Mouse (Mus musculus) fibroblast of lung, adult 2 months (primary cell): ENCODE measurements at regions not wholly inside any gene's neighbourhood (a gene's known extent, or its start where the extent isn't known, plus 50 kb on each side); places are given as distances from the start of the nearest gene placed in this dataset.
"Not testable (repeated sequence)": the region's sequence is repeated elsewhere in the genome, so short reads cannot be mapped to it uniquely, and the experiment has no call there.

Experiments used
- DNase-seq: peaks from one replicate; pipeline ENCODE4 v3.0.0-alpha.2; 2011; ENCODE audit warnings: low read depth

DNA sequence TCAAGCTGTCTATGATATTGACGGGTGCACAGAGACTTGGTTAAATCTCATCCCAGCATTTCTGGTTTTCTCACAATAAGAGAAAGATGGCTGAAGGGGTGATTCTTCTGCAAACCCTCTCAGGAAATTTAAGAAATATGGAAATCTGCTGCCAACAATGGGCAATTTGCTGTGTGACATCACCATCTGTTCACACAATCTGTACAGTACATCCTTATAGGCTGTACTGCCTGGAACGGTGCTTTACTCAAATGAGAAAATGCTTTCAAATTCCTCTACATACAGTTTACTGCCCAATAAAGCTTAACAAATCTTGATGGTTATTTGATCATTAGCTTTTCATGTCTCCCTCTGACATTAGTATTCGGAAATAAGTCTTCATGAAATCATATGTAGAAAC is 172.4 kb upstream of the Hsf2 start:
- no peak for DNase-seq

DNA sequence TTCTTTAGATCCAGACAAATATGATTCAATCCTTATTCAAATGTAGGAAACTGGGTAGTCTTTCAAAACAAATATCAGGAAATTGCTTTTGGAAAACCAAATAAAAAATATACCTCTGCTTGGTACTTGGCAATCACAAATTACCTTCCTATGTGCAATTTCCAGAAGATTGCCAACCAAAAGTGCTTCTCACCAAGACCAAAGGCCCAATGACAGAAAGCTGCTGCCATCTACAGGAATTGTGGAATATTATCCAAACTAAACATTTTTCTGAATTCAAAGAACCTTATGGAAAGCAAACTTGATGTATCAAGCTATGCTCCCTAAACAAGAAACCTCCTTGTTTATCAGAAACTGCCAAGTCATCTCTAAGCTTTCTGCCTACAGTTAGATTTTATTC is 169.1 kb upstream of the Hsf2 start:
- DNase-seq = peak; percentile 10

DNA sequence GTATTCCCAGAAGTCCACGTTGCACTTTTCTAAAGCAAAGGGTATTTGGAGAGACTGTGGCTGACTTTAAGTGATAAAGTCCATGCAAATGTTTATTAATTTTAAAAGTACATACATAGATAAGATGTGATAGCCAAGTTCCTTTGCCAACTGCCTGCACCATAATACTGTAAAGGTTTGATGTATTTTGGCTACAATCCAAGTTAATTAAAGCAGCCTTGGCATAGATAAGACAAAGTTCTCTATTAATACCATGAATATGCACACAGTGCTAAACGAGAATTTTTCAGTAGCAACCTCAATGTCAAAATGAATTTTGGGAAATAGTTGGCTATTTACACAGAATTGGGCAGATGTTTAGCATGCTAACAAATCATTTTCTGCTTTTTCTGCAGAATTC is 167.0 kb upstream of the Hsf2 start:
- DNase-seq = no peak

GRCm38 (mm10) chr10:57322717-57323424 is 163.3 kb upstream of the Hsf2 start:
- DNase-seq = no peak

GRCm38 (mm10) chr10:57324226-57324625 is 162.0 kb upstream of the Hsf2 start:
- no peak for DNase-seq

DNA sequence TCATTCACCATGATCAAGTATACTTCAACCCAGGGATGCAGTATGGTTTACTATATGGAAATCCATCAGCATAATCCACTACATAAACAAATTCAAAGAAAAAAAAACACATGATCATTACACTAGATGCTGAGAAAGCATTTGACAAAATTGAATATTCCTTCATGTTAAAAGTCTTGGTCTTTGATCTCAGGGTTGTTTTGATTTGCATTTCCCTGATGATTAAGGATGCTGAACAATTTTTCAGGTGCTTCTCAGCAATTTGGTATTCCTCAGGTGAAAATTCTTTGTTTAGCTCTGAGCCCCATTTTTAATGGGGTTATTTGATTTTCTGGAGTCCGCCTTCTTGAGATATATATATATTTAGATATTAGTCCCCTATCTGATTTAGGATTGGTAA is 123.4 kb upstream of the Hsf2 start:
- not testable (repeated sequence) for DNase-seq
